Mouse (Mus musculus) adrenal gland, postnatal 14 days (tissue): Measurements from ENCODE around the gene Zfp334. TPM values are rescaled to one million over a fixed set of nuclear protein-coding genes. Genes with fewer than 3 reads are reported as not detected.

Source experiments
- DNase-seq: peaks from one replicate; pipeline ENCODE4 v3.0.0; 2021; ENCODE audit warnings: mixed read lengths
- long read RNA-seq, 2 experiments: library from polyadenylated mRNA; stranded (forward); transcript quantifications; one replicate each; pipeline ENCODE4 v2.0.0; 2021
- total RNA-seq: library from RNA; stranded (reverse); gene quantifications from 2 replicates; pipeline ENCODE4 v1.2.3, GENCODE M21; 2021

Zfp334 gene
- total RNA-seq, result 5.0 and 5.8 TPM in 2 replicates
- long read RNA-seq, experiment 1, full-length matches to known transcripts, result 3 of 6 reads
- long read RNA-seq, experiment 1, partial matches to known transcripts, result 0 of 6 reads
- long read RNA-seq, experiment 1, other reads (novel, unspliced or antisense), result 3 of 6 reads
- long read RNA-seq, experiment 2, full-length matches to known transcripts, result 1 of 5 reads
- long read RNA-seq, experiment 2, partial matches to known transcripts, result 0 of 5 reads
- long read RNA-seq, experiment 2, other reads (novel, unspliced or antisense), result 4 of 5 reads

GRCm38 (mm10) chr2:165387844-165388495 lies at the start of gene Zfp334:
Gene Zfp334 (minus strand): TSS chr2:165388259.
- peak; percentile 95 for DNase-seq

- DNase-seq, result no peak
Measured at GRCm38 (mm10) chr2:165428694-165429093, 40.6 kb upstream of the Zfp334 start.

- DNase-seq, result no peak
Measured at GRCm38 (mm10) chr2:165420195-165420594, 32.1 kb upstream of the Zfp334 start.

- no peak for DNase-seq
Measured at GRCm38 (mm10) chr2:165419670-165420111, 31.6 kb upstream of the Zfp334 start.

- no peak for DNase-seq
Measured at GRCm38 (mm10) chr2:165418577-165418976, 30.5 kb upstream of the Zfp334 start.

- peak; percentile 73 for DNase-seq
Measured at GRCm38 (mm10) chr2:165417291-165417690, 29.2 kb upstream of the Zfp334 start.

- DNase-seq, result no peak
Measured at GRCm38 (mm10) chr2:165415795-165416194, 27.7 kb upstream of the Zfp334 start.

- no peak for DNase-seq
Measured at GRCm38 (mm10) chr2:165415141-165415721, 27.2 kb upstream of the Zfp334 start.

GRCm38 (mm10) chr2:165414321-165414720 lies 26.3 kb upstream of the Zfp334 start:
- no peak for DNase-seq

GRCm38 (mm10) chr2:165413884-165414283 lies 25.8 kb upstream of the Zfp334 start:
- DNase-seq, result no peak

GRCm38 (mm10) chr2:165407700-165408301 lies 19.7 kb upstream of the Zfp334 start:
- DNase-seq, result peak; percentile 91

- peak; percentile 82 for DNase-seq
Measured at GRCm38 (mm10) chr2:165405351-165405750, 17.3 kb upstream of the Zfp334 start.

GRCm38 (mm10) chr2:165404951-165405350 lies 16.9 kb upstream of the Zfp334 start:
- no peak for DNase-seq

GRCm38 (mm10) chr2:165398164-165398785 lies 10.2 kb upstream of the Zfp334 start:
- DNase-seq, result no peak

- peak; percentile 56 for DNase-seq
Measured at GRCm38 (mm10) chr2:165397502-165398163, 9.6 kb upstream of the Zfp334 start.

- DNase-seq, result no peak
Measured at GRCm38 (mm10) chr2:165396831-165397501, 8.9 kb upstream of the Zfp334 start.

GRCm38 (mm10) chr2:165392156-165392555 lies 4.1 kb upstream of the Zfp334 start:
- DNase-seq, result no peak

GRCm38 (mm10) chr2:165391561-165391960 lies 3.5 kb upstream of the Zfp334 start:
- peak; percentile 74 for DNase-seq

- no peak for DNase-seq
Measured at GRCm38 (mm10) chr2:165389299-165389952, 1.4 kb upstream of the Zfp334 start.

GRCm38 (mm10) chr2:165387370-165387769 lies 689 bp downstream of the Zfp334 start:
- DNase-seq, result no peak

GRCm38 (mm10) chr2:165380050-165380449 lies 8.0 kb downstream of the Zfp334 start:
- no peak for DNase-seq
